Mouse (Mus musculus): Measurements from ENCODE around the gene 1700030K09Rik. TPM values are rescaled to one million over a fixed set of nuclear protein-coding genes. Genes with fewer than 3 reads are reported as not detected.

1700030K09Rik gene
- total and polyA plus RNA-seq, 3 experiments, result 8.4 to 10.3 TPM; not detected in 1

- peaks cover under 1 to 17% of the 10 kb centered on the region in 2 experiments for H3K36me3 ChIP-seq (ENCODE audit: control insufficient read depth in 1 of 2, insufficient read depth in 2 of 2, low read length in 2 of 2)
- H3K79me2 ChIP-seq (ENCODE audit: control insufficient read depth, insufficient read depth, low read length, poor library complexity), result peaks cover 74% of the 10 kb centered on the region
- no peak overlapping the region for H3K27ac ChIP-seq (ENCODE audit: control insufficient read depth, low read depth, low read length)
- no peak for DNase-seq (ENCODE audit: low read depth, low spot score)
- no peaks in the 10 kb centered on the region for H3K9me3 ChIP-seq (replicated peaks; ENCODE audit: insufficient read depth, low read length)
- H3K9ac ChIP-seq (ENCODE audit: control insufficient read depth, low read depth, low read length, poor library complexity, severe bottlenecking), result no peak overlapping the region
- no peak for TF ChIP-seq CTCF (IDR thresholded peaks at IDR 0.05 in 2 of 3, conservative IDR thresholded peaks at IDR 0.05 in 1 of 3; ENCODE audit: control insufficient read depth in 1 of 3, insufficient read depth in 1 of 3, low read depth in 2 of 3, low read length in 3 of 3, poor library complexity in 1 of 3, severe bottlenecking in 1 of 3)
- no peak for TF ChIP-seq MYC (IDR thresholded peaks at IDR 0.05; ENCODE audit: low read depth, low read length)
- TF ChIP-seq MAX (IDR thresholded peaks at IDR 0.05; ENCODE audit: low read length), result no peak
- H3K4me1 ChIP-seq (ENCODE audit: control insufficient read depth in 1 of 2, insufficient read depth in 2 of 2, low read length in 2 of 2), result peaks cover 17 to 18% of the 10 kb centered on the region in 2 experiments
- no peak overlapping the region for H3K4me3 ChIP-seq (ENCODE audit: control insufficient read depth in 1 of 2, insufficient read depth in 1 of 2, low read depth in 2 of 2, low read length in 2 of 2)
- no peaks in the 10 kb centered on the region for H3K27me3 ChIP-seq (ENCODE audit: control insufficient read depth in 1 of 2, insufficient read depth in 2 of 2, low read length in 2 of 2)
These were observed 63.8 kb downstream of the 1700030K09Rik start for GRCm38 (mm10) chr8:72507505-72507904.

Other genes with a start within 250 kb of the 1700030K09Rik start
- gene Cib3, start 231.0 kb upstream of the 1700030K09Rik start, total RNA-seq (2012; rRNA removed), result not detected in 2 replicates
- gene Cib3, start 231.0 kb upstream of the 1700030K09Rik start, polyA plus RNA-seq (2012; ENCODE audit: insufficient read depth in 1 of 2, insufficient read length in 2 of 2, low read depth in 1 of 2, low replicate concordance in 2 of 2, missing spikeins in 1 of 2), result not detected
- gene Gm11034, start 230.2 kb upstream of the 1700030K09Rik start, total RNA-seq (2012; rRNA removed), result not detected in 2 replicates
- not detected for gene Gm11034, start 230.2 kb upstream of the 1700030K09Rik start, polyA plus RNA-seq (2012; ENCODE audit: insufficient read depth in 1 of 2, insufficient read length in 2 of 2, low read depth in 1 of 2, low replicate concordance in 2 of 2, missing spikeins in 1 of 2)
- 42.2 and 45.5 TPM in 2 replicates for gene Fam32a, start 224.2 kb upstream of the 1700030K09Rik start, total RNA-seq (2012; rRNA removed)
- gene Fam32a, start 224.2 kb upstream of the 1700030K09Rik start, polyA plus RNA-seq (2012; ENCODE audit: insufficient read depth in 1 of 2, insufficient read length in 2 of 2, low read depth in 1 of 2, low replicate concordance in 2 of 2, missing spikeins in 1 of 2), result 10 to 100 TPM in 1 of 2 experiments, not detected in 1; 45.9 TPM
- gene Ap1m1, start 203.9 kb upstream of the 1700030K09Rik start, total RNA-seq (2012; rRNA removed), result 45.7 and 47.4 TPM in 2 replicates
- 100 to 1,000 TPM in 1 of 2 experiments, not detected in 1; 117 TPM for gene Ap1m1, start 203.9 kb upstream of the 1700030K09Rik start, polyA plus RNA-seq (2012; ENCODE audit: insufficient read depth in 1 of 2, insufficient read length in 2 of 2, low read depth in 1 of 2, low replicate concordance in 2 of 2, missing spikeins in 1 of 2)
- 11.4 and 11.7 TPM in 2 replicates for gene Gm10282, start 138.6 kb upstream of the 1700030K09Rik start, total RNA-seq (2012; rRNA removed)
- 100 to 1,000 TPM in 1 of 2 experiments, not detected in 1; 133 TPM for gene Gm10282, start 138.6 kb upstream of the 1700030K09Rik start, polyA plus RNA-seq (2012; ENCODE audit: insufficient read depth in 1 of 2, insufficient read length in 2 of 2, low read depth in 1 of 2, low replicate concordance in 2 of 2, missing spikeins in 1 of 2)
- not detected in 2 replicates for gene Klf2, start 124.8 kb upstream of the 1700030K09Rik start, total RNA-seq (2012; rRNA removed)
- gene Klf2, start 124.8 kb upstream of the 1700030K09Rik start, polyA plus RNA-seq (2012; ENCODE audit: insufficient read depth in 1 of 2, insufficient read length in 2 of 2, low read depth in 1 of 2, low replicate concordance in 2 of 2, missing spikeins in 1 of 2), result not detected
- gene Eps15l1, start 22.4 kb upstream of the 1700030K09Rik start, total RNA-seq (2012; rRNA removed), result 18.6 and 19.1 TPM in 2 replicates
- gene Eps15l1, start 22.4 kb upstream of the 1700030K09Rik start, polyA plus RNA-seq (2012; ENCODE audit: insufficient read depth in 1 of 2, insufficient read length in 2 of 2, low read depth in 1 of 2, low replicate concordance in 2 of 2, missing spikeins in 1 of 2), result 10 to 100 TPM in 1 of 2 experiments, not detected in 1; 40.8 TPM
- gene Calr3, start within 50 bp of the 1700030K09Rik start, total RNA-seq (2012; rRNA removed), result 3.9 and 4.0 TPM in 2 replicates
- gene Calr3, start within 50 bp of the 1700030K09Rik start, polyA plus RNA-seq (2012; ENCODE audit: insufficient read depth in 1 of 2, insufficient read length in 2 of 2, low read depth in 1 of 2, low replicate concordance in 2 of 2, missing spikeins in 1 of 2), result 1 to 10 TPM in 1 of 2 experiments, not detected in 1; 2.7 TPM
- gene Cherp, start 31.3 kb downstream of the 1700030K09Rik start, total RNA-seq (2012; rRNA removed), result 21.1 and 24.6 TPM in 2 replicates
- 100 to 1,000 TPM in 1 of 2 experiments, 10 to 100 TPM in 1; 78.0 to 106 TPM for gene Cherp, start 31.3 kb downstream of the 1700030K09Rik start, polyA plus RNA-seq (2012; ENCODE audit: insufficient read depth in 1 of 2, insufficient read length in 2 of 2, low read depth in 1 of 2, low replicate concordance in 2 of 2, missing spikeins in 1 of 2)
- gene Slc35e1, start 48.7 kb downstream of the 1700030K09Rik start, total RNA-seq (2012; rRNA removed), result 24.4 and 31.7 TPM in 2 replicates
- 10 to 100 TPM in 1 of 2 experiments, not detected in 1; 30.4 TPM for gene Slc35e1, start 48.7 kb downstream of the 1700030K09Rik start, polyA plus RNA-seq (2012; ENCODE audit: insufficient read depth in 1 of 2, insufficient read length in 2 of 2, low read depth in 1 of 2, low replicate concordance in 2 of 2, missing spikeins in 1 of 2)
- gene Med26, start 104.4 kb downstream of the 1700030K09Rik start, total RNA-seq (2012; rRNA removed), result 14.1 and 15.0 TPM in 2 replicates
- gene Med26, start 104.4 kb downstream of the 1700030K09Rik start, polyA plus RNA-seq (2012; ENCODE audit: insufficient read depth in 1 of 2, insufficient read length in 2 of 2, low read depth in 1 of 2, low replicate concordance in 2 of 2, missing spikeins in 1 of 2), result 10 to 100 TPM in 1 of 2 experiments, not detected in 1; 28.3 TPM
- gene Smim7, start 127.2 kb downstream of the 1700030K09Rik start, total RNA-seq (2012; rRNA removed), result 34.3 and 39.3 TPM in 2 replicates
- gene Smim7, start 127.2 kb downstream of the 1700030K09Rik start, polyA plus RNA-seq (2012; ENCODE audit: insufficient read depth in 1 of 2, insufficient read length in 2 of 2, low read depth in 1 of 2, low replicate concordance in 2 of 2, missing spikeins in 1 of 2), result 10 to 100 TPM in 1 of 2 experiments, not detected in 1; 43.6 TPM
- gene Tmem38a, start 128.2 kb downstream of the 1700030K09Rik start, total RNA-seq (2012; rRNA removed), result 0.92 and 1.1 TPM in 2 replicates
- gene Tmem38a, start 128.2 kb downstream of the 1700030K09Rik start, polyA plus RNA-seq (2012; ENCODE audit: insufficient read depth in 1 of 2, insufficient read length in 2 of 2, low read depth in 1 of 2, low replicate concordance in 2 of 2, missing spikeins in 1 of 2), result 1 to 10 TPM in 1 of 2 experiments, not detected in 1; 3.0 TPM
- gene Nwd1, start 202.8 kb downstream of the 1700030K09Rik start, total RNA-seq (2012; rRNA removed), result 0.03 TPM in 1 of 2 replicates, not detected in the other
- gene Nwd1, start 202.8 kb downstream of the 1700030K09Rik start, polyA plus RNA-seq (2012; ENCODE audit: insufficient read depth in 1 of 2, insufficient read length in 2 of 2, low read depth in 1 of 2, low replicate concordance in 2 of 2, missing spikeins in 1 of 2), result under 1 TPM in 1 of 2 experiments, not detected in 1; 0.03 TPM

Measured in MEL (cell line).